Mouse (Mus musculus): ENCODE data around the gene Efcab6. TPM values are rescaled to one million over a fixed set of nuclear protein-coding genes. Genes with fewer than 3 reads are reported as not detected.

Efcab6 gene
- polyA plus RNA-seq, 1 experiment from 2014 or later: not detected

DNA sequence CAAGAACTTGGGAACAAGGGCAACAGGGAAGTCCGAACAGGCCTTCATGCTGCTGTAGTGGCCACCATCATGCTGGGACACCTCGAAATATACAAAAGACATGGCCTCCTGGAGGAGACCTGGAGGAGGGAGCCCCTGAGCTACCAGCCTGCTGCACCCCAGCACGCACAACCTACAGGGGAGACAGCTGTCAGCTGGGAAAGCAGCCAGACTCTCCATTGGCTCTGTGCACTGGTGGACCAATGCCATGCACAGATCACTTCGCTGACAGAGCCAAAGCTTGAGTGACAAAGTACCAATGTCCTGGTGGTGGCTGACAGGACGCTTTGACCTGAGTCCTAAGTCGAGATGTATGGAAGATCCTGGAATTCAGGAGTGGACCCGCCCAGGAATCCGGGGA is 30.9 kb upstream of the Efcab6 start:
- H3K4me1 ChIP-seq (replicated peaks; ENCODE audit: control insufficient read depth, insufficient read depth, low read length): no peaks in the 10 kb centered on the region

GRCm38 (mm10) chr15:84094921-84095320 is 29.7 kb upstream of the Efcab6 start:
- no peak overlapping the region for H3K4me2 ChIP-seq (replicated peaks; ENCODE audit: low read depth)
- no peak overlapping the region for H3K9ac ChIP-seq (ENCODE audit: low read depth, low read length)
- no peaks in the 10 kb centered on the region for H3K9me3 ChIP-seq (ENCODE audit: control insufficient read depth)
- no peaks in the 10 kb centered on the region for H3K4me1 ChIP-seq (replicated peaks; ENCODE audit: control insufficient read depth, insufficient read depth, low read length)
- no peak for TF ChIP-seq CTCF (IDR thresholded peaks at IDR 0.05; ENCODE audit: low read depth)
- H3K27me3 ChIP-seq (replicated peaks; ENCODE audit: control insufficient read depth, insufficient read depth, low read length): no peaks in the 10 kb centered on the region
- H3K36me3 ChIP-seq (ENCODE audit: control insufficient read depth, insufficient read depth): no peaks in the 10 kb centered on the region
- ATAC-seq: no peak
- 71% methylated on average over 7 of the region's 7 CpGs for WGBS
- H3K27ac ChIP-seq (ENCODE audit: low read depth, low read length): no peak overlapping the region
- H3K4me3 ChIP-seq (ENCODE audit: low read depth, low read length): no peak overlapping the region

More for the DNA sequence above, 30.9 kb upstream of the Efcab6 start:
- WGBS: 77% methylated on average over 8 of the region's 8 CpGs
- ATAC-seq: no peak
- H3K9ac ChIP-seq (ENCODE audit: low read depth, low read length): no peak overlapping the region
- no peak overlapping the region for H3K4me3 ChIP-seq (ENCODE audit: low read depth, low read length)
- TF ChIP-seq CTCF (IDR thresholded peaks at IDR 0.05; ENCODE audit: low read depth): no peak
- no peaks in the 10 kb centered on the region for H3K9me3 ChIP-seq (ENCODE audit: control insufficient read depth)
- H3K27me3 ChIP-seq (replicated peaks; ENCODE audit: control insufficient read depth, insufficient read depth, low read length): no peaks in the 10 kb centered on the region
- H3K27ac ChIP-seq (ENCODE audit: low read depth, low read length): no peak overlapping the region
- no peak overlapping the region for H3K4me2 ChIP-seq (replicated peaks; ENCODE audit: low read depth)
- no peaks in the 10 kb centered on the region for H3K36me3 ChIP-seq (ENCODE audit: control insufficient read depth, insufficient read depth)

DNA sequence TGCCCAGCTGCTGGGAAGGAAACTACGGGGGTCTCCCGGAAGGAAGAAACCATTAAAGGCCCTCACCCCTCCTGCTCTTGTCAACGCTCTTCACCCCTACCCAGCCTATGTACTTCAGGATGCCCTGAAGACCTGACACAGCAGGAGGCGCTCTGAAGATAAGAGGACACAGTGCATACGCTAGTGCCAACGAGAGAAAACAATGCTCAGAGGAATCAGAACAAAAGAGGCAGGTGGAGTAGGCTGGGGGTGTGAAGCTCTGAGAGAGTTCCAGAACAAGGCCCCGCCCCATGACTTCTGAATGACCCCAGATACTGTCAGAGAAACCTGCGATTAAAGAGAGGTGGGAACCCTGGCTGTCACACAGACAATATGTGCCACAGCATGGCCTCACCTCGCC is 21.6 kb upstream of the Efcab6 start:
- Histone ChIP-seq H3K27ac (ENCODE audit: low read depth, low read length) (no peak overlapping the region), H3K4me2 (replicated peaks; ENCODE audit: low read depth) (no peak overlapping the region), H3K4me3 (ENCODE audit: low read depth, low read length) (no peak overlapping the region), H3K9ac (ENCODE audit: low read depth, low read length) (no peak overlapping the region), H3K36me3 (ENCODE audit: control insufficient read depth, insufficient read depth) (no peaks in the 10 kb centered on the region), H3K9me3 (ENCODE audit: control insufficient read depth) (no peaks in the 10 kb centered on the region), H3K4me1 (replicated peaks; ENCODE audit: control insufficient read depth, insufficient read depth, low read length) (no peaks in the 10 kb centered on the region), H3K27me3 (replicated peaks; ENCODE audit: control insufficient read depth, insufficient read depth, low read length) (no peaks in the 10 kb centered on the region)
- ATAC-seq: no peak
- 29% methylated on average over 9 of the region's 9 CpGs for WGBS
- no peak for TF ChIP-seq CTCF (IDR thresholded peaks at IDR 0.05; ENCODE audit: low read depth)

GRCm38 (mm10) chr15:84086364-84086763 is 21.2 kb upstream of the Efcab6 start:
- H3K4me2 ChIP-seq (replicated peaks; ENCODE audit: low read depth): no peak overlapping the region
- no peak overlapping the region for H3K9ac ChIP-seq (ENCODE audit: low read depth, low read length)
- H3K9me3 ChIP-seq (ENCODE audit: control insufficient read depth): no peaks in the 10 kb centered on the region
- no peak for ATAC-seq
- H3K4me3 ChIP-seq (ENCODE audit: low read depth, low read length): no peak overlapping the region
- H3K36me3 ChIP-seq (ENCODE audit: control insufficient read depth, insufficient read depth): no peaks in the 10 kb centered on the region
- no peak overlapping the region for H3K27ac ChIP-seq (ENCODE audit: low read depth, low read length)
- TF ChIP-seq CTCF (IDR thresholded peaks at IDR 0.05; ENCODE audit: low read depth): no peak
- no peaks in the 10 kb centered on the region for H3K27me3 ChIP-seq (replicated peaks; ENCODE audit: control insufficient read depth, insufficient read depth, low read length)
- 28% methylated on average over 12 of the region's 12 CpGs for WGBS
- H3K4me1 ChIP-seq (replicated peaks; ENCODE audit: control insufficient read depth, insufficient read depth, low read length): no peaks in the 10 kb centered on the region

DNA sequence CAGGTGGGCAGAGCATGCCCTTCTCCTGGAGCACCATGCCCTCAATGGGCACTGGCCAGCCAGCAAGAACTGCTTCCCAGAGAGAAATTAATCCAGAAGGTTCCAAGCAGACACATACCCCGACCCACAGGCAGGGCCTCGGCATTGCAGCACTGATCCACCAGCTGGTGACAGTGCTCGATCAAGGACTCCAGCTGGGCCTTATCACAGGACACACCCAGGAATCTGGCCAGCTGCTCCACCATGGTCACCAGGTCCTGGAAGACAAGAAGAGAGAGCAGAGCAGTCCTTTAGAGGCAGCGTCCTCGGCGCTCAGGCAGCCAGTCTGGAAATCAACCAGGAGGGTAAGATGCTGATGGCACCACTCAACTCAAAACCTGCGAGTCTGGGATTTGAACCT is 14.9 kb upstream of the Efcab6 start:
- no peaks in the 10 kb centered on the region for H3K36me3 ChIP-seq (ENCODE audit: control insufficient read depth, insufficient read depth)
- 50% methylated on average over 7 of the region's 7 CpGs for WGBS
- H3K9ac ChIP-seq (ENCODE audit: low read depth, low read length): no peak overlapping the region
- no peak overlapping the region for H3K4me3 ChIP-seq (ENCODE audit: low read depth, low read length)
- no peak for ATAC-seq
- no peaks in the 10 kb centered on the region for H3K9me3 ChIP-seq (ENCODE audit: control insufficient read depth)
- H3K27ac ChIP-seq (ENCODE audit: low read depth, low read length): no peak overlapping the region
- TF ChIP-seq CTCF (IDR thresholded peaks at IDR 0.05; ENCODE audit: low read depth): no peak
- H3K27me3 ChIP-seq (replicated peaks; ENCODE audit: control insufficient read depth, insufficient read depth, low read length): 0 out of 2 replicates have a peak, but pooled peaks cover 4% of the 10 kb centered on the region
- no peak overlapping the region for H3K4me2 ChIP-seq (replicated peaks; ENCODE audit: low read depth)
- no peaks in the 10 kb centered on the region for H3K4me1 ChIP-seq (replicated peaks; ENCODE audit: control insufficient read depth, insufficient read depth, low read length)

GRCm38 (mm10) chr15:84079519-84079918 is 14.3 kb upstream of the Efcab6 start:
- no peak overlapping the region for H3K27ac ChIP-seq (ENCODE audit: low read depth, low read length)
- no peak for TF ChIP-seq CTCF (IDR thresholded peaks at IDR 0.05; ENCODE audit: low read depth)
- H3K4me1 ChIP-seq (replicated peaks; ENCODE audit: control insufficient read depth, insufficient read depth, low read length): no peaks in the 10 kb centered on the region
- no peaks in the 10 kb centered on the region for H3K36me3 ChIP-seq (ENCODE audit: control insufficient read depth, insufficient read depth)
- no peak for ATAC-seq
- peaks cover 8% of the 10 kb centered on the region; the same call in 1 of the 2 replicates for H3K27me3 ChIP-seq (replicated peaks; ENCODE audit: control insufficient read depth, insufficient read depth, low read length)
- H3K4me2 ChIP-seq (replicated peaks; ENCODE audit: low read depth): no peak overlapping the region
- H3K9ac ChIP-seq (ENCODE audit: low read depth, low read length): no peak overlapping the region
- no peaks in the 10 kb centered on the region for H3K9me3 ChIP-seq (ENCODE audit: control insufficient read depth)
- no peak overlapping the region for H3K4me3 ChIP-seq (ENCODE audit: low read depth, low read length)
- 92% methylated on average over 2 of the region's 2 CpGs for WGBS

DNA sequence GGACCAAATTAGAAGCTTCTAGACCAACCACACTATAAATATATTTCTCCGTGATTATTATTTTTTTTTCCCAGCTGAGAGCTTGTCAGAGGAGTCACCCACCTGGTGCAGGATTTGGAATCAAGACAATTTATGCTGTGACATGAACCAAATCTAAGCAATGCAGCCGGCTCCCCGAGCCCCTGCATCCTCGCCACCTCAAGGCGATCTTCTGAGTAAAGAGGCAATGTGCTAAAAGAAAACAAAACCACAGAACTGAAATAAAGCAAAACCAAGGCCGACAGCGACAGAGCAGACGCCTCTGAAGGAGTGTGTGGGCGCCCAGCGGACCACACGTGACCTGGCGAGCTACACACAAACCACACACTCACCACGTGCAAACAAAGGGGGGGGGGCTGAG is 13.5 kb upstream of the Efcab6 start:
- Histone ChIP-seq H3K27ac (ENCODE audit: low read depth, low read length) (no peak overlapping the region), H3K9me3 (ENCODE audit: control insufficient read depth) (no peaks in the 10 kb centered on the region), H3K27me3 (replicated peaks; ENCODE audit: control insufficient read depth, insufficient read depth, low read length) (peaks cover 8% of the 10 kb centered on the region; the same call in 1 of the 2 replicates), H3K4me3 (ENCODE audit: low read depth, low read length) (no peak overlapping the region), H3K9ac (ENCODE audit: low read depth, low read length) (no peak overlapping the region), H3K36me3 (ENCODE audit: control insufficient read depth, insufficient read depth) (no peaks in the 10 kb centered on the region), H3K4me2 (replicated peaks; ENCODE audit: low read depth) (no peak overlapping the region), H3K4me1 (replicated peaks; ENCODE audit: control insufficient read depth, insufficient read depth, low read length) (no peaks in the 10 kb centered on the region)
- ATAC-seq: no peak
- 78% methylated on average over 13 of the region's 13 CpGs for WGBS
- no peak for TF ChIP-seq CTCF (IDR thresholded peaks at IDR 0.05; ENCODE audit: low read depth)

Measured in intestine, postnatal 0 days (tissue).